Mouse (Mus musculus): Measurements from ENCODE around the gene Clptm1l. TPM values are rescaled to one million over a fixed set of nuclear protein-coding genes. Genes with fewer than 3 reads are reported as not detected.

The Clptm1l gene
- polyA plus RNA-seq, 1 experiment from 2014 or later, result 157 TPM

- H3K4me2 ChIP-seq, result no peak overlapping the region
- ATAC-seq (replicated peaks; ENCODE audit: low FRiP score), result no peak
- 78% methylated on average over 4 of the region's 4 CpGs for WGBS
- no peaks in the 10 kb centered on the region for H3K4me1 ChIP-seq (replicated peaks; ENCODE audit: control insufficient read depth, insufficient read depth, low read length)
- no peaks in the 10 kb centered on the region for H3K36me3 ChIP-seq (ENCODE audit: control insufficient read depth, insufficient read depth, low read length)
- H3K27me3 ChIP-seq (replicated peaks; ENCODE audit: control insufficient read depth, insufficient read depth, low read length), result no peaks in the 10 kb centered on the region
- no peak overlapping the region for H3K4me3 ChIP-seq (ENCODE audit: low read depth, low read length)
- H3K27ac ChIP-seq (ENCODE audit: low read depth, low read length), result no peak overlapping the region
- no peak overlapping the region for H3K9ac ChIP-seq (ENCODE audit: low read depth, low read length)
- H3K9me3 ChIP-seq (ENCODE audit: control insufficient read depth, low read length), result no peaks in the 10 kb centered on the region
- no peak for DNase-seq (ENCODE audit: low spot score)
Observed at GRCm38 (mm10) chr13:73641296-73641695, 37.5 kb downstream of the Clptm1l start.

GRCm38 (mm10) chr13:73646397-73647087, 42.7 kb downstream of the Clptm1l start:
- Histone ChIP-seq H3K4me1 (replicated peaks; ENCODE audit: control insufficient read depth, insufficient read depth, low read length) (no peaks in the 10 kb centered on the region), H3K36me3 (ENCODE audit: control insufficient read depth, insufficient read depth, low read length) (no peaks in the 10 kb centered on the region), H3K27me3 (replicated peaks; ENCODE audit: control insufficient read depth, insufficient read depth, low read length) (no peaks in the 10 kb centered on the region), H3K27ac (ENCODE audit: low read depth, low read length) (no peak overlapping the region), H3K9me3 (ENCODE audit: control insufficient read depth, low read length) (no peaks in the 10 kb centered on the region), H3K9ac (ENCODE audit: low read depth, low read length) (no peak overlapping the region), H3K4me3 (ENCODE audit: low read depth, low read length) (no peak overlapping the region), H3K4me2 (no peak overlapping the region)
- WGBS, result 35% methylated on average over 6 of the region's 6 CpGs
- ATAC-seq (replicated peaks; ENCODE audit: low FRiP score) (no peak; the same call in 1 of the 2 replicates), DNase-seq (ENCODE audit: low spot score) (peak; percentile 60)

- Histone ChIP-seq H3K9ac (ENCODE audit: low read depth, low read length) (no peak overlapping the region), H3K36me3 (ENCODE audit: control insufficient read depth, insufficient read depth, low read length) (no peaks in the 10 kb centered on the region), H3K4me1 (replicated peaks; ENCODE audit: control insufficient read depth, insufficient read depth, low read length) (no peaks in the 10 kb centered on the region), H3K4me2 (no peak overlapping the region), H3K27me3 (replicated peaks; ENCODE audit: control insufficient read depth, insufficient read depth, low read length) (no peaks in the 10 kb centered on the region), H3K4me3 (ENCODE audit: low read depth, low read length) (no peak overlapping the region), H3K27ac (ENCODE audit: low read depth, low read length) (no peak overlapping the region), H3K9me3 (ENCODE audit: control insufficient read depth, low read length) (no peaks in the 10 kb centered on the region)
- ATAC-seq (replicated peaks; ENCODE audit: low FRiP score), result no peak
- DNase-seq (ENCODE audit: low spot score), result no peak
- WGBS, result 74% methylated on average over 3 of the region's 3 CpGs
Observed at GRCm38 (mm10) chr13:73653266-73653665, 49.5 kb downstream of the Clptm1l start.

- Histone ChIP-seq H3K9me3 (ENCODE audit: control insufficient read depth, low read length) (no peaks in the 10 kb centered on the region), H3K36me3 (ENCODE audit: control insufficient read depth, insufficient read depth, low read length) (no peaks in the 10 kb centered on the region), H3K4me1 (replicated peaks; ENCODE audit: control insufficient read depth, insufficient read depth, low read length) (no peaks in the 10 kb centered on the region), H3K4me3 (ENCODE audit: low read depth, low read length) (no peak overlapping the region), H3K27me3 (replicated peaks; ENCODE audit: control insufficient read depth, insufficient read depth, low read length) (no peaks in the 10 kb centered on the region), H3K9ac (ENCODE audit: low read depth, low read length) (no peak overlapping the region), H3K27ac (ENCODE audit: low read depth, low read length) (no peak overlapping the region), H3K4me2 (no peak overlapping the region)
- ATAC-seq (replicated peaks; ENCODE audit: low FRiP score) (no peak), DNase-seq (ENCODE audit: low spot score) (no peak)
- 63% methylated on average over 3 of the region's 3 CpGs for WGBS
Observed at GRCm38 (mm10) chr13:73654976-73655375, 51.2 kb downstream of the Clptm1l start.

- no peak overlapping the region for H3K4me2 ChIP-seq
- H3K27me3 ChIP-seq (replicated peaks; ENCODE audit: control insufficient read depth, insufficient read depth, low read length), result no peaks in the 10 kb centered on the region
- H3K9me3 ChIP-seq (ENCODE audit: control insufficient read depth, low read length), result no peaks in the 10 kb centered on the region
- H3K27ac ChIP-seq (ENCODE audit: low read depth, low read length), result no peak overlapping the region
- H3K9ac ChIP-seq (ENCODE audit: low read depth, low read length), result no peak overlapping the region
- DNase-seq (ENCODE audit: low spot score) (no peak), ATAC-seq (replicated peaks; ENCODE audit: low FRiP score) (no peak)
- H3K4me1 ChIP-seq (replicated peaks; ENCODE audit: control insufficient read depth, insufficient read depth, low read length), result no peaks in the 10 kb centered on the region
- no peak overlapping the region for H3K4me3 ChIP-seq (ENCODE audit: low read depth, low read length)
- 39% methylated on average over 2 of the region's 2 CpGs for WGBS
- no peaks in the 10 kb centered on the region for H3K36me3 ChIP-seq (ENCODE audit: control insufficient read depth, insufficient read depth, low read length)
Observed at GRCm38 (mm10) chr13:73658953-73659352, 55.1 kb downstream of the Clptm1l start.

- Histone ChIP-seq H3K9me3 (ENCODE audit: control insufficient read depth, low read length) (no peaks in the 10 kb centered on the region), H3K27ac (ENCODE audit: low read depth, low read length) (no peak overlapping the region), H3K4me1 (replicated peaks; ENCODE audit: control insufficient read depth, insufficient read depth, low read length) (no peaks in the 10 kb centered on the region), H3K27me3 (replicated peaks; ENCODE audit: control insufficient read depth, insufficient read depth, low read length) (no peaks in the 10 kb centered on the region), H3K36me3 (ENCODE audit: control insufficient read depth, insufficient read depth, low read length) (no peaks in the 10 kb centered on the region), H3K9ac (ENCODE audit: low read depth, low read length) (no peak overlapping the region), H3K4me2 (no peak overlapping the region), H3K4me3 (ENCODE audit: low read depth, low read length) (no peak overlapping the region)
- ATAC-seq (replicated peaks; ENCODE audit: low FRiP score) (no peak), DNase-seq (ENCODE audit: low spot score) (no peak)
- WGBS, result 66% methylated on average over 2 of the region's 2 CpGs
Observed at GRCm38 (mm10) chr13:73660163-73660695, 56.4 kb downstream of the Clptm1l start.

Other genes starting within 250 kb of the Clptm1l start
- 81.9 and 84.0 TPM in 2 replicates for gene Lpcat1, start 136.8 kb upstream of the Clptm1l start, polyA plus RNA-seq (2014; fragmentation: Nextera tagmentation; extraction: Ambion mirVana)
- 0.70 and 1.2 TPM in 2 replicates for gene Slc6a3, start 67.3 kb upstream of the Clptm1l start, polyA plus RNA-seq (2014; fragmentation: Nextera tagmentation; extraction: Ambion mirVana)
- gene Tert, start 22.9 kb downstream of the Clptm1l start, polyA plus RNA-seq (2014; fragmentation: Nextera tagmentation; extraction: Ambion mirVana), result 2.2 and 2.9 TPM in 2 replicates
- gene Slc6a18, start 74.0 kb downstream of the Clptm1l start, polyA plus RNA-seq (2014; fragmentation: Nextera tagmentation; extraction: Ambion mirVana), result not detected in 2 replicates
- gene Slc6a19, start 100.9 kb downstream of the Clptm1l start, polyA plus RNA-seq (2014; fragmentation: Nextera tagmentation; extraction: Ambion mirVana), result 0.47 and 0.84 TPM in 2 replicates
- gene Slc12a7, start 129.1 kb downstream of the Clptm1l start, polyA plus RNA-seq (2014; fragmentation: Nextera tagmentation; extraction: Ambion mirVana), result 20.4 and 21.0 TPM in 2 replicates
- gene Nkd2, start 243.6 kb downstream of the Clptm1l start, polyA plus RNA-seq (2014; fragmentation: Nextera tagmentation; extraction: Ambion mirVana), result 0.81 and 1.4 TPM in 2 replicates